Mouse (Mus musculus) naive thymus-derived CD4-positive, alpha-beta T cell, adult 2 months (primary cell): ENCODE measurements around the gene Megf11.
"Not testable (repeated sequence)": the region's sequence is repeated elsewhere in the genome, so short reads cannot be mapped to it uniquely, and the experiment has no call there.

Source experiments
- DNase-seq: peaks from one replicate; pipeline ENCODE4 v3.0.0-alpha.2; 2011; ENCODE audit warnings: low read depth

The Megf11 gene

DNA sequence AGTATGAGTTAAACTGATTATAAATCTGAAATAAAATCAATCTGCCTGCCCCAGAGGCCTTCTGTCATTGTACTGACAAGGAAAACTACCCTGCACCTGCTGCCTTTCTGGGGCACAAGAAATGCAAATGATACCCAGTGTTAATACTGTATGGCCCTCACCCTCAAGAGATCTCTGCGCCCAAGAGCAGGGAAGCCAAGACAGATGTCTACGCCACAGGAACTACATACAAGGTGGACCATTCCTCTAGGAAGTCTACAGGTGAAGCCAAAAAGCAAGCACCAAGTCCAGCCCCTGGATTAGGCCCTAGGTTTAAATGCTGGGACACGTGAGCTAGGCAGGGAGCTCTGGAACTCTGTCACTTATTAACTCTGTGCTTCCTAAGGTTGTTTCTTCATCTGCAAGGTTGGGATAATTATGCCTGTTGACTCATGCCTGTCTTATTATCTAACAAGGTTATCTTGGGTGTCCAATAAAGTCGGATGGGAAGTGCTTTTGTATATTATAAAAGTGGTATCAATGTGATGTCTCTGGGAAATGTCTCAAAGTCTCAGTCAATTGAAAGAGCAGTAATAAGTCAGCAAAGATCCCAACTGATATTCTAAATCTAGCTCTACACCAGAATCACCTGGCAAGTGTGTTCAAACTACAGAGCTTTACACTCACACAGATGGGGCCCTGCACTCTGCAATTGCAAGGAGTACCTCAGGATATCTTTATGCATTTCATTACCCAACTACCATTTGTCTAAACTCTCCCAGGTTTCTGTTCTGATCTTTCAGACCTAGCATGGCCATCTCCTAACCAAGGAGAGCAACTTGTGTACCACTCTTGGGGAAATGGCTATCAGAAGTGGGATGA is 315.3 kb downstream of the Megf11 start:
- no peak for DNase-seq

DNA sequence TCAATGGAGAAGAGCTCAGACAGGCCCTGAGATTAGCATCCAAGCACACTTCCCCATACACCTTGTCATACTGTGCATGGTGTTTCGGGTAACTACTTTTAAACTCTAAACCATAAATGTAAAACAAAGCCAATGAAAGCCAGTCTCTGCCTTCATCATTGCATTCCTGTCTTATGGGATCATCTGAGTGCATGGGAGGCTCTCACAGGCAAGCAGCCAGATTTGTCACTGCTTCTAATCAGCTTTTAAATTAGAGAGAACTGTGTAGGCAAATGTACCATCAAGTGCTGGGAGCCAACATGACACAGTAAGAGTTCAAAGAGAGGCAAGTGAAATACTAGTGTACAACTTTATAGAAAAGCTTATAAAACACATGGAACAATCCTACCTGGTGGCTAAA is 316.2 kb downstream of the Megf11 start:
- DNase-seq: no peak

DNA sequence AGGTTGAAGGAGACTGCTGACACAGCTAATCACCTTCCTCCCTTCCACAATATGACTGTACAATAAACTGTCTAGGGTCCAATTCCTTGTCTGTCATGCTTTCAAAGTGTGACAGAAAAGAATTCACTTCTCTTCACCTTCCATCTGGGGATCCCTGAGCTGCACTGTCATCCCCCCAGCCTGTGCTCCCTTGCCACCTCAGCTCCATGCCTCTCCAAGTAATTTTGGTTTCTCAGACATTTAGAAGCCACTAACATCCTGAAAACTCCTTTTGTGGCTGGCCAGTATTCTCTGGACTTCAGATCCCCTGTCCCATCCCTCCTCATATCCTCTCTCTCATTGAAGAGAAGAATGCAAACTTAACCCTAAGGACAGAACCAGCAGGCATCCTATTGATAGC is 317.0 kb downstream of the Megf11 start:
- no peak for DNase-seq

DNA sequence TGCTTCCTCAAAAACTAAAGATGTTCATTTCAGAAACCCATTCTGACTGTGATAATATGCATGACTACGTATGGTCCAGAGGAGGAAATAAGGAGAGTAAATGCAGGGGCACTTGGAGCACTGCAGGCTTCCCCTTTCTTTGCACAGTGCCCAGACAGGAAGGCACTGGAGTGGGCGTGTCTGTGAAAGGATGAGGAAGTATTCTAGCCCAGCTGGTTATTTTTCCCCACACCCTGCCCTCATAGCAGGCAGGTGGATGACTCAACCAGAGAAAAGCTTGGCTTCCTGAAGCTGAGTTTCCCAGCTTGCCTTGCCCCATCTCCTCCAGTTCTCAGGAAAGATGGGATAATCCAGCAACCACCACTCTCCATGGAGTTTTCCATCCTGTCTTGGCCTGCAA is 317.5 kb downstream of the Megf11 start:
- peak; percentile 7 for DNase-seq

DNA sequence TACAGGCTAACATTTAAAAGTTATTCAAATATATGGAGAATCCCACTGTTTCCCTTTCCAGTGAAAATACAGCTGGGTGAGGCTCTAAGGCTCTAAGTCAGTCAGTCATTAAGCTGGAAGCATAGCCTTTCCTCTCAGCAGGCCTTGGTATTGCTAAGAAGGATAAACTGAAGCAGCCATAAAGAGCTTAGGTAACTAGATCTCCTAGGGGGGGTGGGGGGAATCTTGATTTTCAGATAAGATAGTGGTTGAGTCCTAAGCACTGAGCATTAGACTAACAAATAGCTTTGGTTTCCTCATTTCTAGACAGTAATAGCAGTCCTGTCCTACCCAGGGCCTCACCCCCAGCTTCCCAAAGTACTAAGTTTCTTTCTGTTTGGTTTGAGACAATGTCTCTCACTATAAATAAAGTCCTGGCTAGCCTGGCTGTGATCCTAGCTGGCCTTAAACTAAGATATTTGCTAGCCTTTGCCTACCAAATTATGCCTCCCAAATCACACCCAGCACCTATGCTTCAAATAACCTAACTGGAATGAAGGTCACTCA is 318.1 kb downstream of the Megf11 start:
- DNase-seq: no peak

DNA sequence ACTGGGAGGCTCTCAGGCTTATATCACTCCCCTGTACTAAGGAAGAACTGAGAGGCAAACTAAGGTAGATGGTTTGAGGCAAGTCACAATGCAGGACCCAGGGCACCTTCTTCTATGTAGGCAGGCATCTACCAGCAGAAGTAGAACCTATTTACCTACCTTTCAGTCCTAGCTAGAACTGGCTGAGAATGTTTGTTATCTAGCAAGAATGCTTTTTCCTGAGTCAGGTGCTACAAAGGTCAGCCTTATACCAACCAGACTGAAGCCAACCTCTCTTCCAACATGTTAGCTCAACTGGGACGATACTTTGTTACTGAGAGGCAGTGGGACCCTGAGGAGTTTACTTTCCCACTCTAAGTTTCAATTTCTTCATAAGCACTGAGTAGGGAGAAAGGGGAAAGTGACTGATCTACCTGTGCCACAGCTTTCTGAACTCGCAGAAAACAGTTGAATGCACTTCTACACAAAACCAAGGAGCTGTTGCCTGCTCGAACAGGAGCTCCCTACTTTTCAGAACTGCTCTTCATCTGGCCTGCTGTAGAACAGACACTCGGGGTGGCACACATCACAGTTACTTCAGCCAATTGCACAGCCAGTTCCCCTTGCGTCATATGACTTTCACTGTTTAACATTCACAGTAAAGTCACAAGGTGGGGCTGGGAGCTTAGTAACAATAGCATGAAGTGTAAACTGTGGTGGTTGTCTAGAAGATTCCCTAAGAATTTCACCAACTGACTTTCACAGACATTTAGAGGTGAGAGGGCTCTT is 318.8 kb downstream of the Megf11 start:
- DNase-seq: no peak

DNA sequence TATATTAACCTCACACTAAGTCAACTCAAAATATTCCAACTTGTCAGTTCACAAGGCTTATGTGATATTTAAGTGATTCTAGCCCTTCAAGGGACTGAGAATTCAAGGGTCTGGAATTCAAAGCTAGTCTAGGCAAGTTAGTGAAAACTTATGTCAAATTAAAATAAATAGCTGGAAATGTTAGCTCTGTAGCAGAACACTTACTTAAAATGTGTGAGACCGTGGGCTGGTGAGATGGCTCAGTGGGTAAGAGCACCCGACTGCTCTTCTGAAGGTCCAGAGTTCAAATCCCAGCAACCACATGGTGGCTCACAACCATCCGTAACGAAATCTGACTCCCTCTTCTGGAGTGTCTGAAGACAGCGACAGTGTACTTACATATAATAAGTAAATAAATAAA is 324.9 kb downstream of the Megf11 start:
- not testable (repeated sequence) for DNase-seq

DNA sequence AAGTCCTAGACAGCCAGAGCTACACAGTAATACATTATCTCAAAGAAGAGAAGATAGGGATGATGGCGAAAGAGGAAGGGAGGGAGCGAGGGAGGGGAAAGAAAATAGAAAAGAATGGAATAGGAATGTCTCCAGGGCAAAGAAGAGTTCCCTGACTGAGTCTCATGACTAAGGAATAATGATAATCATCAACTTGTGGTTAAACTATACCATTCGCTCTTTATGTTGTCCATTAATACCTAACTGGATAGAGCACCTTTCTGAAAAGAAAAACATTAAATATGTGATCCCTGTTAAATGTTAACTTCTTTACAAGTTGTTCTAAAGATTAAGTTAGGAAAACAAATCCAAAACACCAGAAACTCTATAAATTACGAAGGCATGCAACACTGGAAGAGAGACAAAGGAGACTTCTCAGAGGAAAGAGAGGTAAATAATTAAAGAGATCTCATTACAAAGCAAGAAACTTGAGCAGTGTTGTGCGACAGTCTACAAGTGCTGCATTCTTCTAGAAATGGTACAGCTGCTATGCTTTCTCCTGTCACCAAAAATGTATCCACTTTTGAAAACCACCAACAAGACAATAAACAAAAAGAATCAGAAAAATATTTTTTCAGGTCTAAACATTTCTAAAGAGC is 334.2 kb downstream of the Megf11 start:
- no peak for DNase-seq

DNA sequence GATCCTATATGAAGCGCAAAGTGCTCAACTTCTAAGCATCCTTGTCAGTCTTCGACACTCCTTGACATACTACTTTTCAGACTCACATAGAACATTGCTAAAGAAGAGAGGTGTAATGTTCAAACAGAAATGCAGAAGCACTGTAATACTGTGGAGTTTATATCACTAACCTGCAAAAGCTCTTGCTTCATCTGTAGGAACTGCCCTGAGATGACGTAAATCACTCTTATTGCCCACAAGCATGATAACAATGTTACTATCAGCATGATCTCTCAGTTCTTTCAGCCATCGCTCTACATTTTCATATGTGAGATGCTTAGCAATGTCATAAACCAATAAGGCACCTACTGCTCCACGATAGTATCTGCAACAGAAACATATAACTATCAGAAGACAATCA is 341.0 kb downstream of the Megf11 start:
- DNase-seq: no peak

DNA sequence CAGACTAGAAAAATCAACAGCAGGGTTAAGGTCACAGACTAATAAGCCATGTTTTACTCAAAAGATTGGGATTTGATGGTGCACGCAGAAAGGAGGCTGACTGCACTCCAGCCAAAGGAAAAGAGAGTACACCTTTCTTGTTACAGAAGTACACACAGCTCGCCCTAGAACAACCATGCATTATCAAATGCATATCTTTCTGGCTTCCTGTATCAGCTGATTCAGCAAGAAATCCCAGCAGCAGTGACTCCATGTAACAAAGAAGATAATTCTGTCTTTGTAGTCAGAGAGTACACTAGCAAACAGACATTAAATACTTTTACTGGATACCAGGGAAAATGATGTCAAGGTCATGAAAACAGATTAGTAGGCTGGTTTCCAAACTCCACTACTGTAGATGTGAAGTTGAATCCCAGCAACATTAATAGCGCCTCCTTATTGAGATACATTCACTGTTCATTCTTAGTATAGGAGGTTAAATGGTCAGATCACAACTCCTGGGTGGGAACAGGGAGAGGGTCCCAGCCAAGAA is 345.7 kb downstream of the Megf11 start:
- DNase-seq: no peak

DNA sequence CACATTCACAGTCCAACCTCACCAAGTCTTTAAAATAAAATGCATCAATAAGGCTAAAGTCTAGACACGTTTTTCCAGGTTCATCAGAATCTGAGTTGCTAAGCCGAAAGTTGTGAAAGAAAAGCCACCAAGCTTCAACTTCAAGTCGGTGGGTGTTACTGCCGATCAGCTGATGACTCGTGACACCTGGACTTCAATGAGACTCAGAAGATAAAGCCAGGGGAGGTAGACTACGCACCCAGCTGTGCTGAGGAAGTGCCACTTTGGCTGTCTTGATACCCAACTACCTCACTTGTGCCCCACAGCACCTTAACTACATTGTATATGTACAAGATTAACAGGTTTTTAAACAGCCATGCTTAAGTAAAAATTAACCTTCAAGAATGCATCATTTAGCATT is 348.7 kb downstream of the Megf11 start:
- DNase-seq: peak; percentile 31

DNA sequence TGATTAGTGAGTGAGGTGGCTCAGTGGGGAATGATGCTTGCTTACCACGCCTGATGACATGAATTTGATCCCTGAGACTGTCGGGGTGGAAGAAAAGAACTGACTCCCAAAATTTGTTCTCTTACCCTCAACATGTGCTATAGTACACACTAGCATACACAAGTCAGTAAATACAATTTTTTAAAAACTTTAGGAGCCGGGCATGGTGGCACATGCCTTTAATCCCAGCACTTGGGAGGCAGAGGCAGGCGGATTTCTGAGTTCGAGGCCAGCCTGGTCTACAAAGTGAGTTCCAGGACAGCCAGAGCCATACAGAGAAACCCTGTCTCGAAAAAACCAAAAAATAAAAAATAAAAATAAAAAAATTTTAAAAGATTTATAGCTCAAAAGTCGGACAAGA is 349.6 kb downstream of the Megf11 start:
- DNase-seq: not testable (repeated sequence)

DNA sequence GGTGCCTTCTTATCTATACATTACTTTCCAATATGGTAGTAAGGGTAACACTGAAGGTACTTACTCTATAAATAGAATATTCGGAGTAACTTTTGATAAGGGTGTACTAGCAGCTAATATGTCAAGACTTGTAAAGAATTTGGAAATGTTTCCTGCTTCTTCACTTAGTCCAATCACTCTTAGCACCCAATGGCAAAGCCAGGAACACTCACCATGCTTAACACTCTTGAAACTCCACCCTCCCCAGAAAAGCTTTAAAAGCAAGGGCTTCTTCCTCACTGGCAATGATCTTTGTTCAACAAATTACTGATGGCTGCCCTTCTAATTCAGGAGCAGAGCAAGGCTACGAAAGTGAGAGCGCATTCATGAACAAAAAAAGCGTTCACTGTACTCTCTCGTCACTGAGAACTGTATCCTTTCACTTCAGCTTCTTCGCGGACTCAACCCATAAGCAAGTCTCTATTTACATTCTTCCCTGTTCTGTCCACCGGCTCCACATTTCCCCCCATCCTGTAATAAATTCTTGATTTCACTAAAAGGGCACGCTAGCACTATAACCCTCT is 350.7 kb downstream of the Megf11 start:
- no peak for DNase-seq

DNA sequence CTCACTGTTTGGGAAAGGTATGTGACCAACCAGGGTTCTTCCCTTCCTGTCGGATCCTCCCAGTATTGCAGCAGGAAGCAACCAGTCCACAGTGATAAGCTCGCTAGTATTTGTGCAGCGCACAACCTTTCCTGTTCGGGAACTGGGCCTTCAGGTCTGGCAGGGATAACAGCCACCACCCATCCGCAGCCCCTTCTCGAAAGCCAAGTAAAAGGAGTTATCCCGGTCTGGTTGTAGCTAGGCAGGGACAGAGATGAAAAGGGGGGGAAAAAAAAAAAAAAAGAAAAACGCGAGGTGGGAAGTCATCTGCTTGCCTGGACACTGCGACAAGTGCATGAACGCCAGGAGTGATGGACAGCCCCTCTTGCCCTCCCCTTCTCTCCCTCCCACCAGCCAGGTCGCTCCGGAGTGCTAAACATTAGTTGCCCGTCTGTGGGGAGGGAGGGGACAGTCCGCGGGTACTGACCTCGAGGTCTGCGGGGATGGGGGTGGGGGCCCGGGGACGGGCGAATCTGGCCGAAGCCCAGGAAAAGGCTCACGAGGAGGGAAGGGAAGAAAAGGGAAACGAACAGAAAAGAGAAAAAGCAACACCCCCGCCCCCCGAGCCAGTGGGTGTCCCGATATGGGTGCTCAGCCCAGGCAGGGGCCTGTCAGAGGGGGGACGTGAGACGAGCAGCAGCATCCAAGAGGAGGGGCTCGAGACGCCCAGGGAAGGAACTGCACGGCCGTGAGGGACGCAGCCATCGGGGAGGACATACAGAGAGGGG is 351.4 kb downstream of the Megf11 start:
- peak; percentile 56 for DNase-seq

DNA sequence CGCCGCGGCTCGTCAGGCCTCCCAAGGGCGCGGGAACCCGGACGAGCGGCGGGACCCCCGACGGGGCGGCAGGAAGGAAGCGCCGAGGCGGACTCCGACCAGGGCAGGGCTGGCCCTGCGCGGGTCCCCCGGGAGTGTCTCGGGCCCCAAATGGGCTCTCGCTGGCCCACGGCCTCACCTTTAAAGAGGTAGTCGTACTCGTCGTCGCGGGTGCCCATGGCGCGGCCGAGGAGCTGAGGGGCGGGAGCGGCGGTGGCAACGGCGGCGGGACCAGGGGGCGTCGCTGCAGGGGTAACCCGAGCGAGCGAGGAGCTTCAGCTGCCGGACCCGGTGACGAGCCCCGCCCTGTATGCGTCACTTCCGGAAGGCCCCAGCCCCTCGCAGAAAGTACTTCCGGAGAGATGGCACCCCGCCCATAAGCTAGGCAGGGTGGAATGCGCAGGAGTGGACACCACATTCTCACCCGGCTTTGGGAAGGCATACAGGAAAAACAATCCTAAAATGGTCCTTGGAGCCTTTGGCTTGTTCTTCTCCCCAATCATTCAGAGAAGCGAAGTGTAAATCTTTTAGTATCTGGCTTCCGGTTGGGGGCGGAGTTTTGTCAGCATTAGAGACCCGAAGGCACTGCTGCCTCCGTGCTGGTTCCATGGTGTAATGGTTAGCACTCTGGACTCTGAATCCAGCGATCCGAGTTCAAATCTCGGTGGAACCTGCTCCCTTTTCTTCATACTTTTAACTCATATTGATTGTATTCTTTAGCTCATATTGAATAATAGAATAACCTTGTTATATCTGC is 352.2 kb downstream of the Megf11 start, which contains the start of gene Rab11a:
Gene Rab11a, minus strand, starts transcription at position 353 of the 796 bp plus-strand sequence.
- DNase-seq: peak; percentile 97

DNA sequence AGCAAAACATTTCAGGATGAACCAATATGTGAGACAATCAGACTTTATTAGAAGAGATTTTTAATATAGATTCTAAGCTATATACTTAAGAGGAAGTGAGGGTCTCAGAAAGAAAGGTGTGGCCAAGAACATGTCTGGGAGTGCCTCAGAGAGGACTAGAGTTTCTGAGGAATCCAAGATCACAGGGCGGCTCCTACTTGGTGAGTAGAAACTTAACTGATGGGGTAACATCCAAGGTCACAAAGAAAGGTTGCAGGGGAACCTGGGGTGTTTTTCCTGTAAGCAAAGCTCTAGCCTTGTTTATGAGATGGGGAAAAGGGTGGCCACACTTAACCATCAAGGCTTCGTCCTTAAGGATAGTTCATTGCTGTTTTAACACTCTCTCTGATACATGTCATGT is 353.6 kb downstream of the Megf11 start:
- DNase-seq: no peak

DNA sequence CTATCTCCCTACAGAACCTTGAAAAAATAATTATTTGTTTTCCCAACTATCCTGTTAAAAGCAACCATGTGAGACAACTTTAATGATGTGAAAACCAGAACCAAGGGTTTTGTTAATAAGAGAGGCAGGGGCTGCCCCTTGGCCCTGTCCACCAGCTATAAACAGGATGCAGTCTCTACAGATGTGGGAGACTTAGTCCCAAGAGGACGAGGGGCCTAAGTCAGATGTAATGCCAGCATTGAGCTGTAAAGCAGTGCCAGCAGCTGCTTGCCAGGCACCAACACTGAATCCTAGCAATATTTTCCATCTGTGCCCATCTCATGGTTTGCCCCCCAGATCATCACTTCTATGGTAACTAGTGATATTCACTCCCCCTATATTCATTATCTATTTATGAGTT is 357.0 kb downstream of the Megf11 start:
- DNase-seq: no peak

DNA sequence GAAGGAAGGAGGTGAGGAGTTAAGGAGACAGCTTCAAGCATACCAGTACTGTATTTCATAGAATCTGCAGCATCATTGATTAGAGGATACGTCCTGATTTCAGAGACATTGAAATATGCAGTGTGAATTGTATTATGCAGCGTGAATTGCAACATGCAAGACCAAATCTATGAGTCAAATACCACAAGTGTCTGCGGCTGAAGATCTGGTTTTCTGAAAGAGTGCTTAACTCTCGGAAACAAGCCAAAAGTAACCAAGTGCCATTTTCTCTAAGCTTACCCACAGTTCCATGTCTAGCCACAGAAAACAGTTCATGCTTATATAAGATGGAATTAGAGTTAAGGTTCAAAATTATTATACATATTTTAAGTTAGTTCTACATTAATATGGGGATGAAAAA is 362.3 kb downstream of the Megf11 start:
- DNase-seq: no peak

DNA sequence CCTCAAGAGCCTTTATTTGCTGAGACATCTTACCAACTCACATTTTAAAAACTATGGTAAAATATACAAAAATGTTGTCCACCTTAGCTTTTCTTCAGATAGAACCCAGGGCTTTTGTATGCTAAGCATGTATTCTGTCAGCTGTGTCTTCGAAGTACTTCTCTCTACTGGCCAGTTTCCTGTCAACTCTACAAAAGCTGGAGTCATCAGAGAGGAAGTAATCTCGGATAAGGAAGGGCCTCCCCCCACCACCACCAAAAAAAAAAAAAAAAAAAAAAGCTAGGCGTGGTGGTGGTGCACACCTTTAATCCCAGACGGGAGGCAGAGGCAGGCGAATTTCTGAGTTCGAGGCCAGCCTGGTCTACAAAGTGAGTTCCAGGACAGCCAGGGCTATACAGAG is 363.9 kb downstream of the Megf11 start:
- no peak for DNase-seq

DNA sequence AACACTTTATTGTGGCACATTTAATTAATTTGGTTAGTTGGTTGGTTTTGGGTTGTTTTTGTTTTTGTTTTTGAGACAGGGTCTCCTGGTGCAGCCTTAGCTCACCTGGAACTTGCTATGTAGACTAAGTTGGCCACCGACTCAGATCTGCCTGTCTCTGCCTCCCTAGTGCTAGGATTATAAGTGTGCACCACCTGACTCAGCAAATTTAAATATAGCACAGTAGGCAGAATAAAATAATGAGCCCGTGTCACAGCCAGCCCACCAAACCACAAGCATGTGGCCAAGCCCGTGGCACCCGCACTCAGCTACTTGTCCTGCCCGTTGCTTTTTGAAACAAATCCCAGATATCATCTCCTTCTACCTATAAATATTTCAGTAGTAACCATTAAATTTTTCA is 367.1 kb downstream of the Megf11 start:
- no peak for DNase-seq
